Mouse (Mus musculus) intestine, postnatal 0 days (tissue): ENCODE results near the gene Sirt5. TPM values are rescaled to one million over a fixed set of nuclear protein-coding genes. Genes with fewer than 3 reads are reported as not detected.

ENCODE experiments used
- ATAC-seq: fragments of 200-750 bp; cut with Nextera tagmentation; 2 replicates; pipeline ENCODE4 v1.8.0; 2017; ENCODE audit warnings: mild to moderate bottlenecking, moderate TSS enrichment, moderate library complexity
- H3K27ac ChIP-seq: fragments of 300-500 bp; sonication (generic); 2 replicates; pipeline ENCODE4 v1.5.1; 2014; ENCODE audit warnings: mild to moderate bottlenecking, low read depth, low read length, moderate library complexity
- H3K27me3 ChIP-seq: fragments of 300-500 bp; sonication (generic); replicated peaks from 2 replicates; pipeline ENCODE4 v1.6.1; 2014; ENCODE audit warnings: low read length, mixed read lengths; ENCODE audit not compliant: control insufficient read depth, insufficient read depth
- H3K36me3 ChIP-seq: fragments of 300-500 bp; sonication (generic); 2 replicates; pipeline ENCODE4 v1.6.1; 2014; ENCODE audit warnings: mild to moderate bottlenecking, moderate library complexity; ENCODE audit not compliant: control insufficient read depth, insufficient read depth
- H3K4me1 ChIP-seq: fragments of 300-500 bp; sonication (generic); replicated peaks from 2 replicates; pipeline ENCODE4 v1.6.1; 2014; ENCODE audit warnings: antibody characterized with exemption, low read length, mixed read lengths; ENCODE audit not compliant: control insufficient read depth, insufficient read depth
- H3K4me2 ChIP-seq: fragments of 300-500 bp; sonication (generic); replicated peaks from 2 replicates; pipeline ENCODE4 v1.6.1; 2014; ENCODE audit warnings: low read depth, mild to moderate bottlenecking, moderate library complexity
- H3K4me3 ChIP-seq: fragments of 300-500 bp; sonication (generic); 2 replicates; pipeline ENCODE4 v1.5.1; 2014; ENCODE audit warnings: low read depth, low read length
- H3K9ac ChIP-seq: fragments of 300-500 bp; sonication (generic); 2 replicates; pipeline ENCODE4 v1.6.1; 2014; ENCODE audit warnings: mild to moderate bottlenecking, low read depth, low read length
- H3K9me3 ChIP-seq: fragments of 300-500 bp; sonication (generic); 2 replicates; pipeline ENCODE4 v1.6.1; 2016; ENCODE audit warnings: mixed run types; ENCODE audit not compliant: control insufficient read depth
- CTCF ChIP-seq: sonication (generic); IDR thresholded peaks from 2 replicates; pipeline ENCODE4 v1.5.1; 2016; ENCODE audit warnings: low read depth, mild to moderate bottlenecking, control low read depth, antibody characterized with exemption, moderate library complexity
- WGBS: fragments of 180-500 bp; shearing (Covaris S2); extraction: QIAGEN DNeasy Blood & Tissue Kit; methylation state at CpG from one replicate; pipeline ENCODE4 v1.1.7; 2014; 5-methylcytosine and 5-hydroxymethylcytosine counted together
- polyA plus RNA-seq: library from polyadenylated mRNA; unstranded; fragments of >200 nt; fragmentation: Nextera tagmentation; extraction: Ambion mirVana; gene quantifications from 2 replicates; pipeline ENCODE4 v1.2.1, GENCODE M21; 2015

The Sirt5 gene
- polyA plus RNA-seq, 1 experiment from 2014 or later: 10.2 TPM

DNA sequence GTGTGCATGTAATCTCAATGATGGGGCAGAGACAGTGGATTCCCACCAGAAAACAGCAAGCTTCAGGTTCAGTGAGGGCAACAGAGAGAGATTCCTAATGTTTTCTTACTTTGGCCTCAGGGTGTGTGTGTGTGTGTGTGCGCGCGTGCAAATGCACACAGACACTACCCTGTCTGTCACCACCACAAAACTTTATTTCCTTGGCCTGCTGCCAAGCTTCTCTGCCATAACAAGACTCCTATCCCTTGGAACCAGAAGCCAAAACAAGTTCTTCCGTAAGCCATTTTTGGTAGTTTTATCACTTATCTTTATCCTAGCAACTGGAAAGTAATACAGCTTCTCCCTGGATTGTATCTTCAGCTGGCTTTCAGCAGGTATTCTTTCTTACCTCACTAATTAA is 63.1 kb downstream of the Sirt5 start:
- no peak for TF ChIP-seq CTCF
- peaks cover 21% of the 10 kb centered on the region; the same call in 1 of the 2 replicates for H3K36me3 ChIP-seq
- no peak overlapping the region for H3K4me2 ChIP-seq
- no peak for ATAC-seq
- no peaks in the 10 kb centered on the region for H3K9me3 ChIP-seq
- no peaks in the 10 kb centered on the region for H3K27me3 ChIP-seq
- no peaks in the 10 kb centered on the region for H3K4me1 ChIP-seq
- no peak overlapping the region for H3K27ac ChIP-seq
- no peak overlapping the region for H3K9ac ChIP-seq
- H3K4me3 ChIP-seq: no peak overlapping the region
- 70% methylated on average over 4 of the region's 4 CpGs for WGBS

DNA sequence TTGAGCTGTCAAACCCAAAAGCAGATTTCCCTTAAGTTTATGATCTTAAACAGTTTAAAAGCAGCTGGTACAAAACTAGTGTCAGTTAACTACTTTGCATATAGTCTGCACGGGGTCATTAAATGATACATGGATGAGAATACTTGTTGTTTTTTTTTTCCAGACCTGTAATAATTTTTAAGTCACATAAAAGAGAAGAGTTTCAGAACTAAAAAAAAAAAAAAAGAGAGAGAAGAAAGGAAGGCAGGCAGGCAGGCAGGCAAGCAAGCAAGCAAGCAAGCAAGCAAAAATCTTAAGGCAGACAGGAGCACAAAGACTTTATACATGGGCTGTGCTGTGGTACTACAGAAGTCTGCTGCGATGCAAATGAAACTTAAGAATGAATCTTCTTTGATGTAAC is 68.1 kb downstream of the Sirt5 start:
- no peak for TF ChIP-seq CTCF
- Histone ChIP-seq H3K4me3 (no peak overlapping the region), H3K9me3 (no peaks in the 10 kb centered on the region), H3K4me1 (no peaks in the 10 kb centered on the region), H3K36me3 (peaks cover 10% of the 10 kb centered on the region; the same call in 1 of the 2 replicates), H3K27me3 (no peaks in the 10 kb centered on the region), H3K27ac (no peak overlapping the region), H3K4me2 (no peak overlapping the region), H3K9ac (no peak overlapping the region)
- no peak for ATAC-seq
- 85% methylated on average over 2 of the region's 2 CpGs for WGBS

DNA sequence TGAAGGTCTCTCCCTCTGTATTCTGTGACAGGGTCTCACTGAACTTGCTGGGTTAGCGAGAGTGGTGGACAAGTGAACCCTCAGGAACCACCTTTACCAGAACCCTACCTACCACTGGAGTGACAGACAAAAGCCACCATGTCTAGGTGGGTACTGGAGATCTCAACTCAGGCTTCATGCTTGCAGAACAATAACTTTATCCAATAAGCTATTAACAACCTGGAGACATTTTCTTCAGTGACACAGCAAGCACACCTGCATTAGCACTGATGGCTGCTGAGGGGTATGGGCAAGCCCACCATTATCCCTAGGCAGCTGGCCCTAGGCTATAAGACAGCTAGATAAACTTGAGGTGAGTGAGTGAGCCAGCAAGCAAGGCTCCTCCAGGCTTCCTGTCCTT is 75.1 kb downstream of the Sirt5 start:
- Histone ChIP-seq H3K9me3 (no peaks in the 10 kb centered on the region), H3K4me2 (no peak overlapping the region), H3K27ac (no peak overlapping the region), H3K4me1 (0 out of 2 replicates have a peak, but pooled peaks cover 9% of the 10 kb centered on the region), H3K27me3 (no peaks in the 10 kb centered on the region), H3K9ac (no peak overlapping the region), H3K36me3 (no peaks in the 10 kb centered on the region), H3K4me3 (no peak overlapping the region)
- ATAC-seq: no peak
- 96% methylated on average over 1 of the region's 1 CpGs for WGBS
- TF ChIP-seq CTCF: no peak

DNA sequence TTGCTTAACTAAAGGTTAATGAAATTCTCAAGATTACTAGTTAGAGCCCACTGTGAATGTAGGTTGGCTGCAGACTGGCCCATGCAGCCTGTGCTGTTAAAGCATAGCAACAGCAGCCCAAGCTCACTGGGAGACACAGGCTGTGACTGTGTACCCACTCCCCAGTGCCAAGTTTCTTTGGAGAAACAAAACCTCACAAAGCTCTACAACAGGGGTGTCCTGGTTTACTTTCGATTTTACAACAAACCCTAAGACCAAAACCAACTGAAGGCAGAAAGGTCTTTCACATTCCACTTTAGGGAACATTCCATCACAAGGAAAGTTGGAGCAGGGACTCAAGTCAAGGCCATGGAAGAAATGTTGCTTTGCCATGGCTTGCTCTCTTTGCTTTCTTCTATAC is 77.3 kb downstream of the Sirt5 start:
- Histone ChIP-seq H3K36me3 (no peaks in the 10 kb centered on the region), H3K9ac (no peak overlapping the region), H3K4me2 (no peak overlapping the region), H3K27ac (no peak overlapping the region), H3K4me3 (no peak overlapping the region), H3K9me3 (no peaks in the 10 kb centered on the region), H3K4me1 (0 out of 2 replicates have a peak, but pooled peaks cover 9% of the 10 kb centered on the region), H3K27me3 (no peaks in the 10 kb centered on the region)
- ATAC-seq: no peak
- TF ChIP-seq CTCF: no peak
- WGBS: 79% methylated on average over 1 of the region's 1 CpGs

DNA sequence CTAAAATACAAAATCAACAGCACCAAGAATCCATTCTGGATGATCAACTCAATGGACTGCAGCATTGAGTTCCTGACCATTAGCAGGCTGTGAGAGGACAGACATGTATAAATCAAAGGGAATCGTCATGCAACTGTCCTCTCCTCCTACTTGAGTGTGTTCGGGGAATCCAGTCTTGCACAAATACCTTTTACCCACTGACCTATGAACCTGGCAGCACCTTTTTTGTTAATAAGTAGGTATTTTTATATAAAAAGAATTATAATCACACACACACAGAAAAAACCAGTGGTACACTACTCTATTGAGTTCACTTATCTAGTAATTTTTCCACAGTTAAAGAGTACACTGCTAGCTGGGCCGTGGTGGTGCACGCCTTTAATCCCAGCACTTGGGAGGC is 78.4 kb downstream of the Sirt5 start:
- Histone ChIP-seq H3K27ac (no peak overlapping the region), H3K4me3 (no peak overlapping the region), H3K27me3 (no peaks in the 10 kb centered on the region), H3K9me3 (no peaks in the 10 kb centered on the region), H3K36me3 (no peaks in the 10 kb centered on the region), H3K9ac (no peak overlapping the region), H3K4me2 (no peak overlapping the region), H3K4me1 (0 out of 2 replicates have a peak, but pooled peaks cover 12% of the 10 kb centered on the region)
- TF ChIP-seq CTCF: no peak
- 90% methylated on average over 4 of the region's 4 CpGs for WGBS
- ATAC-seq: no peak

DNA sequence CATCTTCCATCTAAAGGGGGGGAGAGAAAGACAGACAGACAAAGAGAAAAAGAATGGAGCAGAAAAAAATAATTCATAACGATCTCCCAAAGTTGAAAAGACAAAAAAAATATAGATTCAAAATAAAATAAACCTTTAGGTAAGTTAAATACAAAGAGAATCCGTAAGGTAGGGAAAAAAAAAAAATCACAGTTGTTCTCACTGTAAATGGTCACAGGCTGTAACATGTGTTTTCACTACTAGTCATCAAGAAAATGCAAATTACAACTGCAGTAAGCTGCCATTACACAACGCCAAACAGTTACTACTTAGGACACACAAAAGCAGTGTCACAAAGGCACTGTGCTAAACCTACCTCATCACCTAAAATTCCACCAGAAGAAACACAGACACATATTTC is 79.4 kb downstream of the Sirt5 start:
- 90% methylated on average over 3 of the region's 3 CpGs for WGBS
- Histone ChIP-seq H3K36me3 (no peaks in the 10 kb centered on the region), H3K9me3 (no peaks in the 10 kb centered on the region), H3K27me3 (no peaks in the 10 kb centered on the region), H3K4me2 (no peak overlapping the region), H3K27ac (no peak overlapping the region), H3K9ac (no peak overlapping the region), H3K4me1 (0 out of 2 replicates have a peak, but pooled peaks cover 7% of the 10 kb centered on the region), H3K4me3 (no peak overlapping the region)
- TF ChIP-seq CTCF: no peak
- no peak for ATAC-seq

Other genes starting within 250 kb of the Sirt5 start
- gene Tbc1d7, start 194.0 kb upstream of the Sirt5 start, polyA plus RNA-seq: 22.0 and 24.1 TPM in 2 replicates
- 0.43 and 0.50 TPM in 2 replicates for gene Gfod1, start 61.3 kb upstream of the Sirt5 start, polyA plus RNA-seq
- gene Nol7, start 32.9 kb downstream of the Sirt5 start, polyA plus RNA-seq: 127 and 143 TPM in 2 replicates
- gene Ranbp9, start 115.8 kb downstream of the Sirt5 start, polyA plus RNA-seq: 6.9 and 7.2 TPM in 2 replicates
- 15.4 TPM in 2 replicates for gene Mcur1, start 194.7 kb downstream of the Sirt5 start, polyA plus RNA-seq